Comparison of ENCODE assay signal across 14 mouse cellular contexts in the genomic region with DNA sequence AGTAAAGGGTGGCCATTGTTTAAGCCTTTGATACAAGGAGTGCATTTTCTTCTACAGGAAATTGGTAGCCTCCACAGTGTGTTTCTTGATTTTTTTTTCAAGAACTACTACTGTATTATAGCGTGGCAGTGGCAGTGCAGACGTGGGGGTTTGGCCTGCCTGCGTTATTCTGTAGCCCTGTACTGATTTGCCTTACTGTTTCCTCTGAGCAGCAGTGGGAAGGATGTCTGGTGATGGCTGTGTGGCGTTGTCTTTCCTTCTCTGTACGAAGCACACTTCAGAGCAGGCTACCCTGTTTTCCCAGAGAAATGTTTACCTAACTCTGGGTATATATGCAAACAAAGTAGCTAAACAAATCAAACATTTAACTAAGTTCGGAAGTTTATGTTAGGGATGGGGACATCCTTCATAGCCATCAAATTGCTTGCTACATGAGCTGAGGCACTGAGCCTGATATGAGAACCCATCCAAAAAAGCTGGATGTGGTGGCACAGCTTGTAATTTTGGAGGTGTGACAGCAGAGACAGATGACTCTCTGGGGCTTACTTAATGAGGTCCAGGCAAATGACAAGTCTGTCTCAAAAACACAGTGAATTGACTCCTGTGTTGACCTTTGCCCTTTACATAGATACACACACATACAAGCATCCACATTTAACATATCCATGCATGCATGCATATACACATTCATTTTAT.
"Had no signal": no experiment of that assay in that cellular context is flagged by ENCODE, and none has a peak within 500 bp of the region (broad histone marks: within the 10 kb centered on the region; RNA-seq: fewer than 3 reads in every experiment).

No protein-coding gene starts in this region.

- H3K9me3 ChIP-seq: limb, embryonic 10.5 days; liver, embryonic 15.5 days; midbrain, embryonic 15.5 days; neural tube, embryonic 12.5 days had no signal

- DNase-seq: kidney, adult 8-10 months; kidney, postnatal 36 days; lung, postnatal 10 days; right cerebral cortex, adult 18-20 months; right cerebral cortex, postnatal 25 days; thymus, postnatal 36 days had no signal

- H3K4me2 ChIP-seq: liver, embryonic 11.5 days; liver, embryonic 15.5 days; midbrain, embryonic 15.5 days; neural tube, embryonic 12.5 days had no signal

- H3K4me3 ChIP-seq: limb, embryonic 10.5 days; liver, embryonic 15.5 days; midbrain, embryonic 15.5 days; neural tube, embryonic 12.5 days had no signal

- H3K4me1 ChIP-seq: midbrain, embryonic 15.5 days; neural tube, embryonic 12.5 days had no signal

- H3K9ac ChIP-seq: liver, embryonic 15.5 days; midbrain, embryonic 15.5 days; neural tube, embryonic 12.5 days had no signal

- H3K27ac ChIP-seq: kidney, postnatal 0 days; limb, embryonic 10.5 days; liver, embryonic 15.5 days; macrophage; midbrain, embryonic 15.5 days; neural tube, embryonic 12.5 days had no signal

- H3K27me3 ChIP-seq: liver, embryonic 15.5 days; midbrain, embryonic 15.5 days; neural tube, embryonic 12.5 days had no signal

- H3K36me3 ChIP-seq: limb, embryonic 10.5 days; liver, embryonic 15.5 days; midbrain, embryonic 15.5 days had no signal

- ATAC-seq: intestine, embryonic 16.5 days; midbrain, embryonic 15.5 days had no signal
